Mouse (Mus musculus) fat pad, adult 2 months (tissue): ENCODE measurements at regions not wholly inside any gene's neighbourhood (a gene's known extent, or its start where the extent isn't known, plus 50 kb on each side); places are given as distances from the start of the nearest gene placed in this dataset.
A peak's percentile ranks its signal among the peaks of the same experiment; 100 is the strongest.

ENCODE experiments used
- DNase-seq: peaks from one replicate; pipeline ENCODE4 v3.0.0-alpha.2; 2011; ENCODE audit warnings: low read depth, low spot score; ENCODE audit errors: extremely low read depth

DNA sequence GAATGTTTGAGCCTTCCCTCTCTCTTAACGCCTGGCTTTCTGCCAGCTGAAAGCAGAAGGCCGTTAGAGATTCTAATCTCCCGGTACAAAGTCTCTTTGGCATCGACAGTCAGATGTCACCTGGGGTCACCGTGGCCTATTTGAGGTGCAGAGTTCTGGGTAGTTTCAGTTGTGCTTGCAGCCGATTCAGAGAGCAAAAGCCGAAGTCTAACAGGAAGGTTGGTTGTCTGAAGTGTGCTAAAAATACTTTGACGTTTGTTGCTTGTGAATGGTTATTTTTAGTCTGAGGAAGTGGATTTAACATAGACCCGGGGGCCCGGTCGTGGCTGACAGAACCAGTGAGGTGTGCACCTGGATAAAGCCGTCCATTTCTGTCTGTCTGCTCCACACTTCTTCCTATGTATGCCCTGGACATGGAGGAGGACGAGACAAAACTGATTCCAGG lies 281.2 kb downstream of the Cd83 start:
- DNase-seq: no peak

DNA sequence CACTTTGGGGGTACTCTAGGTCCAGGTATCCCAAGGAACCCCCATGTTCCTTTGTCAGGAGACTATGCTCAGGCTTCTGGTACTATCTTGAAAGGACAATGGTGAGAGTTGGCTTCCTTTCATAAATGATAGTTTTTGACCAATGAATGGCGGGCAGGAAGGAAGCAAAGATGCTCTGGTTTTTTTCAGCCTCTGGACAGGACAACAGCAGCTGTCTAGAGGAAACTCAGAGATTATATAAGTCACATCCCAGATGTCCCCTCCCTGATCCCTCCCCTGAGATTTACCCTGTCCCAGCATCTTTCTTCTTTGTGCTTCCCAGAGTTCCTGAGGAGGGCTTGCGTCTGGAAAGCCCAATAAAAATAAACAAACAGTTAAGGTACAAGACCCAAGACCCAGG lies 282.7 kb downstream of the Cd83 start:
- no peak for DNase-seq

DNA sequence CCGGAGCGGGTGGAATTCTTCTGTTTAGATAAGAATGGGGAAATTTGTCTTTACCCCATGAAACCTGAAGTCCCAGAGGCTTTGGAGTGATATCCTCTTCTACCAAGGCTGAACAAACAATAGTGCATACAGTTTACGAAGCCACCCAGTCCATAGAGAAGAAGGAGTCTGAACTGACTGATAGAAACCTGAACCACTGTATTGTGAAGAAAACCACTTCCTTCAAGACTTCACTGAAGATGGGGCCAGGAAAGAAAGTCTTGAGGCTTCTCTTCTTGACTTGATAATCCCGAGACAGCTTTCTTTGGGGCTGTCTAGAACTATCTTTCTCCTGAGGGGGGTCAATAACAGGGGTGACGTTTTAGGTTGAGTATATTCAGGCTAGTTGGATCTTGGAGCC lies 284.4 kb downstream of the Cd83 start:
- DNase-seq: no peak

DNA sequence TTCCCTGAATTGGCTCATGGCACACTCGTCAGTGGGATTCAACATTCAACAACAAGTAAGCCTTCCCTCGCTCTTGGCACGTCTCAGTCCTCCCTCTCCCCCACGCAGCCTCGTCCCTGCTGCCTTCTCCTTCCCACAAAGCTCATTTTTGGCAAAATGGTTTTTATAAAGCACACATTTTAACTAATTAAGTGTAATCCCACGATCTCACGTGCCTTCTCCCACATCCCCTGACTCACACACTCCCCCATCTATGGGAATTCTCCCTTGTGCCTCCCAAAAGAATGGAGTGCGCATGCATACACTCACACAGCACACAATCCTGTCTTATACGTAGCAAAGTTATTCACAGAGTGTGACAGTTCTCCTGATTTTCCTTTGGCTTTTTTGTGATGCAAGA lies 288.5 kb downstream of the Cd83 start:
- DNase-seq: no peak

DNA sequence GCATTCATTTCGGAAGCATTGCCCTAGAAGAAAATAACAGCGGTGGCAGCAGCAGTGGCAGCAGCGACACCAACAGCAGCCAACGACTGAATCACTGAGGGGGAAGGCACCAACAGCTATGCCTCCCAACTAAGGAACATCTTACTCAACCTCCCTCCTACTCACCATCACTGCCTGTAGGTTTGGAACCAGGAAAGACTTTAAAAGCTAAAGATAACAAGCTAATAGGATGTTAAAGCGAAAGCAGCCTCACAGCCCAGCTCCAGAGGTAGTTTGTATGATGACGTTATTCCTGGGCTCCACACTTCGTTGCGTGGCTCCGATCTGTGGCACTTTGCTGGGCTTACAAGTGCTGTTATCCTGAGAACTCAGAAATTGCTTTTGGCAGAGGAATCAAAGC lies 289.6 kb downstream of the Cd83 start:
- DNase-seq: peak; percentile 7

DNA sequence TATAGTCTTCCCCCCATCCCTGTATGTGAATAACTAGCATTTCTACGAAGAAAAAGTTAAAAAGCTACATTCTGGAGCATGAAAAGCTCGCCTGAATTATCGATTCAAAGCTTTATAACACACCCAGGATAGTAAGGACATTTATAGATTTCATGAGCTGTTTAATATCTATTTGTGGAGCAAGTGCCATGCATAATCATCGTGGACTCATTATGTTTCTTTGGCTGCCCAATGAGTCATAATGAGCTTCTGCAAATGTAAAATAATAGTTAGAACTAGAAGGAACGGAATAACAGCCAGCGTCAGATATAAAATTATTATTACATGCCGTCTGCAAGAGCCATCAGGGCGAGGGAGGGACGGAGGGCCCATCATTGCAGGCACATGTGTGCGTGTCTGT lies 292.4 kb downstream of the Cd83 start:
- DNase-seq: no peak

DNA sequence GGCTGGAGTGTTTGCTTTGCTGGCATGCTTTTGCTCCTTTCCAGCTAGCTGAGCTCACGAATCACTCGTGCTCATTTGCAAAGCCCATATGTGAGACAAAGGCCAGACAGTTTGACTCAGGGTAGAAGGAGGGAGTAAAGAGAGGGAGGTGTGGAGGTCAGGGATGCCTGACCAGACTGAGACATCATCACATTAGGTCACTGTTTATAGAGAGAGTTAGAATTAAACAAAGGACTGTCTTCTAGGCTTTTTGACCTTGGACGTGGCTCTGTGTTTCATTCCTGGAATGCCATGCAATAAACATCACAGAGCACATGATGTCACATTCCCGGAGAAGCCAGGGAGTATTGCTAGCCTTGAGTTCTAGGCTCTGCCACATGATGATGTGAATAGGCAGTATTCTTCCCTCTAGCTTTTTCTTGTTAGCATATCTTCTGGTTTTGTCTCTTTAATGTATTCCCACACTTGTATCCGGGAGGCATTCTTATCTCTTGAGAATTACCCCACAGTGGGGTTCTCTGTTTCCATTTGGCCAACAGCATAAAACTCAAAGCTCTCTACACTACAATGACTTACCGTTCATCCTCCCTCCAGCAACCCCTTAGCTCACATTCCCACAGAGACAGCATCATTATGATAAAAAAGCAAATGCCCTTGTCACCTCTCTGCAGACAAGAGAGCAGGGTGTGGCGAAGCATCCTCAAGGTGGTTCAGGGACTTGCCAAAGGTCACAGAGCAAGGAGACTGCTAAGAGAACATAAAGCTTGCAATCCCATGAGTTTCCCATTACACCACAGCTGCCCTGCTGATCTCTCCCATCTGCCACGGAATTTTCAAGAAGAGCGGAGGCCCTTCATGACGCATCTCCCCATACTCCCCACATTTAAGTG lies 301.3 kb downstream of the Cd83 start:
- DNase-seq: no peak

DNA sequence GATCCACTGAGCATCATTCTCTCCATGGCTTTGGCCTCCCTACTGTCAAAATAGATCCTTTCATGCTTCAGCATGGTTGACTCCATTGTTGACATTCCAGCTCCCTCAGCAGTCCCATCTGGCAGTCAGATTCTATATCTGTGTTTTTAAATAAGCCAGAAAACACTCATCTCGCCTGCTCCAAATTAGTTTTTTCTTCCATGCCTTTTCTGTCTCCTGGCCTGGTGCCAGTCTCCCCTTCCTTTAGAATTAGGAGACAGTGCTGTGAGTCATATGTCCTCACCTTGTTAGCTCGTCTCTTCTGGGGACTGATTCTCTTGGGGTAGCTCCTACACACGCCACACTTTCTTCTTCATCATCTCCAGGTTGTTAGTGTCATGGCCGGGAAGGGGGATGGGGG lies 302.2 kb downstream of the Cd83 start:
- no peak for DNase-seq

DNA sequence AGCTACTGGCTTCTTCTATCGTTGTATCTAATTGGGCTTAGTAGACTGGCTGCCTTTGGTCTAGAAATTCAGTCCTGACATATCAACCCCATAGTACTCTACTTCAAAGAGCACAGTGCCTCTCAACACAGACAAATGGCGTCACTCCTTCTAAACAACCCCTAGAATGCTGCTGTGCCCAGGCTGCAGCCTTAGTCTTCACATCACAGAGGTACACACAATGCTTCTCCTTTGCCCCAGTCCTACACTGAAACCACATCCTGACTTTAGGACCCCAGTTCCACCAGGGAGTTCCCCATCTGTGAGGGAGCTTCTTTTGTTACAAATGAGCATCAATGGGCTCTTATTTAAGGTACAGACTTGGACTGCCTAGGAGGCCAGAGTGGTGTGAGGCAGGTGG lies 312.6 kb downstream of the Cd83 start:
- no peak for DNase-seq

DNA sequence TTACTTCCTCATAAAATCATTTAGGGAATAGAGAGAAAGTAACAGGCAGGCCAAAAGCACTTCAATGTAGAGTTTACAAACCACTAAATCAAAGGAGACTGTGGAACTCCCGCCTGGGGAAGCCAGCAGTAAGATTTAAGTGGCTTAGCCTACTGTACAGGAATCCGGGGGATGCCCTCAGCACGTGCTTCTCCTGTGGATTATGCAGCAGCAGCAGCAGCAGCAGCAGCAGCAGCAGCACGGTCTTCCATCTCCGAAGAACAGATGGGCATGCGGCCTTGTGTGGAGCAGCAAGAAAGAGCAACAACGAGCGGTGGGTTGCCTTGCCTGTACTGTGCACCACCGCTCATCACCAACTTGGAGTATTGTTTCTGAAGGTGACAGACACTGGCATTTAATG lies 314.9 kb downstream of the Cd83 start:
- no peak for DNase-seq

DNA sequence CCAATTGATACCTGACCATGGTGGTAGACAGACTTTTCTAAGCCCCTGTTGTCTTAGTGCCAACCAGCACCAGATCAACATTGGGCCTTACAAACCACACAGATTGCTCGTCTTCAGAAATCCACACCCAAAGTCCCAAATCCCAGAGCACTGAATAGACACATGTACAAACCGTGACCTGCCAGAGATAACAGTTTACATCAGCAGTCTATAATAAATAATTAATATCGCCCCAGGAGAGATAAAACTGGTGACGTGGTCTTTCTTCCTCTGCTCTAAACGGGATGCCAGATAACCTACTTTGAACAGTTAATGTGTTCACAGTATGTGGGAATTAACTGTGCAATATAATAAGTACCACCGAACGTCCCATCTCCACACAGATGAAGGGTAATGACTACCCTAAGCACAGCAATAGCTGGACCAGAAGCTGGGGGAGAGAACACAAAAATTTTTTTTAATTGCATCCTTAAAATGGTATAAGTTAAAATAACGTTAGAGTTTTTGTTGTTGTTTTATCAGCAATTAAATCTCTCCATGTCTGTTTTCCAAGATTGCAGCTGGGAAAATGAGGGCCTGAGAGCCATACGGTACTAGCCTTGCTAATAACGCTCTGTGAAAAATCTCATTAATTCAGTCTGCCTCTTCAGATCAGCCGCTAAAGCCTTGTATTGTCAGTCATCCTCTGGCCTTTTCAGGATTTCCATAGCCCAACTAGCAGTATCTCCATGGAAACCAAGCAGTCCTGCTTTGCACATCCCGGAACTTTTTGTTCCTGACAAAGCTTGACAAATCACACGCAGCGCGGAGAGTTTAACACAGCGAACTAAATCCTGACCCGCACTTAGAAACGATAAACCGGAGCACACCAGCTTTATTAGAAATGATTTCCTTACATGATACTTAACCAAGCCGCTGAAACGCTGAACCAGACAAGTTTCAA lies 315.8 kb downstream of the Cd83 start:
- no peak for DNase-seq

DNA sequence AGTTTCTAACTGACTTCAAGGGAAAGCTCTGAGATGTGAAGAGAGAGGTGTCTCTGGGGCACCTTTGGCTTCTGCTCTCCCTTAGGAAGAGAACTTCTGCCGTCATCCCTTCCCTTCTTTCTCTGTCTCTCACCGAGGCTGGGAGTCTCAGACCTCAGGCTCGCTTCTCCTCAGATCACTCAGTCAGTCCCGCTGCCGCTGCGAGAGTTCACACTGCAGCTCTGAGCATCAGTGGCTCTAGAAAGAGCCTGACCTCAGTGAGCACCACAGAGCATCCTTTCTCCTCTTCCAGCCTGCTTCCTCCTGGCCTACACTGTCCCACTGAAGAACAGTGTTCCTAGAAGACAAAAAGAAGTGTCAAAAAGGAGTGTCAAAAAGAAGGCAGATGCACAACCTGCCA lies 316.6 kb downstream of the Cd83 start:
- no peak for DNase-seq

DNA sequence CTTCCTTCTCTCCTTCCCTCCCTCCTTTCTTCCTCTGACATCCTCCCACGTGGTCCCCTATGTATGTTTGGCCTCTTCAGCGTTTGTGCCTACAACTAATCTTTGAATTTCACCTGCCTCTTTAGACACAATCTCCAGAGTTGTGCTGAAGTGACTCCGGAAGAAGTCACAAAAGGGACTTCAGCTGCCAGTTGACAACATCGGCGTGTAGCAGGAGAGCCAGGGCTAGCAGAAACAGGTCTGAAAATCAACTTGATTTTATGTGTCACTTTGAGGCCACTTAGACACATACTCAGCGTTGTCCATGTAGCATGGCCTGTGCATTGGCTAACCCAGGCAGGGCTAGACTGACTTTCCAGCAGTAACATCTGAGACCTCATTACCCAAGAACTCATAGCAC lies 317.2 kb downstream of the Cd83 start:
- DNase-seq: no peak

DNA sequence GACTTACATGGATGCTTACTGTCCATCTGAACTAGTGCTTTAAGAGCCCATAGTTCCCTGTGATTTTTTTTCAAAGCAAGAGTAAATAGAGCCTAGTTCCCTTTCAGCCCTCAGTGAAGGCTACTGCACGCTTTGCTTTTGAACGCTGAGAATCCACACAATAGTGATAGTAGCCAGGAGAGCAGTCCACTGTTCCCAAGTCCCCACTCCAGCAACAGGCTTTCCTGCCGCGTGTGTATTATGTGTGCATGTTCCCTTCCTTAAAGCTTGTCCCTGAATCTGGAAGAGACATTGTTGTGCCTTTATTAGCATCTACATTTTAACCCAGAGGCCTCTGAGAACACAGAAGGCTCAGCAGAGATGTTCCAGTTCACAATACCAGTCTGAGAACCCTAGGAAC lies 317.7 kb downstream of the Cd83 start:
- DNase-seq: no peak

DNA sequence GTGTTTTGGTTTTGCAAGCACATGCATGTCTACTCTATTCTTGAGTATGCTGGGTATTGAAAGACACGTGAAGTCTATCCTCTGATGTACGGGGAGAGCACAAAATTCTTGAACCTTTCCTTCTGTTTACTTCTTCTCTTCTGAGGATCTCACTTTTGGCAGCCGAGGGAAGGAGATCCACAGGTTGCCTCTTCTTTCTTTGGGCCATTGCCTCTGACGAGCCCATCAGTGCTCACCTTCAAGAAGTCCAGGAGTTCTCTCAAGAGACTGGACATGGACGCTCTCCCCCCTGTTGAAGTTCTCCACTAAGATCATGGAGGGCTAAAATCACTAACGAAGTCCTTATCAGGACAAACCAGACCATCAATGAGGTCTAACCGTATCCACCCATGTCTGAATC lies 318.8 kb downstream of the Cd83 start:
- DNase-seq: no peak

DNA sequence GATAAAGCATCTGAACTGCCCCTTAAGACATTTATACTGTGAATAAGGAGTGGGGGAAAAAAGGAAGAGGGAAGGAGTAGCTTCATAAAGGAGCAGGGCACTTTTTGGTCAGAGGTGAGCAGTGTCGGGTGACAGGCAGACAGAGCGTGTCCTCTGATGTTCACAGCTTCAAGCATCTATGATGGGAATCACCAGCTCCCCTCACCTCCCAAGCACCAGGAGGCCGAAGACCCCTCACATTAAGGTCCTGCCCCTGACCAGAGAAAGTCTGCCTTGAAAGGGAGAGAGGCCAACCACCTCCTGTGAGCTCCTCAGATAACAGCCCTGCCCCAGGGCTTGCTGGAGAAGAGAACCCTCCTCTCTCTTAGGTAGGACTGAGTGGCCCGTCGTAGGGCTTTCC lies 320.6 kb downstream of the Cd83 start:
- no peak for DNase-seq

DNA sequence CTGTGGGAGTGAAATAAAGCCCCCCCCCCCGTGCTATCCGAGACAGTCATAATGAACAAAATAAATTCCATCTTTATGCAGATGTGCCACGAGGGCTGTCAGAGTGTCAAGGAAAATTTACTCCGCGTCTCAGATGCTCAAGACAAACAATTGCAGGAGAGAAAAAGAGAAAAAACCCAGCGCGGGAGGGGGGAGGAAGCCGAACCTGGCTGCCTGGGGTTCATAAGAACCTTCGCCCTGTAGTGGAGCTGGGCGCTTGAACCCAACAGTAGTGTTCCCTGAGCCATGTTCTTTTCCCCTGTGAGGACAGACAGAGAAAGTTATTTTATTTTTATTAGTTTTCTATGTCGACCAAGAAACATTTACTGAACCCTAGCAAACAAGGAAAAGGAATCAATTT lies 324.1 kb downstream of the Cd83 start:
- no peak for DNase-seq

DNA sequence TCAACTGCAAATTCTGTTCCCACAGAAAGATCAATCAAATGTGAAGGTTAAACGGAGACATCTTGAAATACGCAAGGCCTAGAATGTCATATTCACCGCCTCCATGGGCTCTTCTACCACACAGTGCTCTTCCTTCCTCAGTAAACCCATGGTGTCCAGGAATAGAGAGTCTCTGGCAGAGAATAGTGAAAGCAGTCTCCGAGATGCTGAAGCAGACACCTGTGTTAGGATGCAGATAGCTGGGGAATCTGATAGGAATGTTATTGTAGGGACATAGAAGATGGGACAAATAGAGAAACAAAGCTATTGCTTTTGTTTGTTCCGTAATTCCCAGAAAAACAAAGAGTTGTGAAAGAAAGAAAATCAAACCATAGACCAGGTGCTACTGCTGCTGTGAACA lies 328.5 kb downstream of the Cd83 start:
- no peak for DNase-seq

DNA sequence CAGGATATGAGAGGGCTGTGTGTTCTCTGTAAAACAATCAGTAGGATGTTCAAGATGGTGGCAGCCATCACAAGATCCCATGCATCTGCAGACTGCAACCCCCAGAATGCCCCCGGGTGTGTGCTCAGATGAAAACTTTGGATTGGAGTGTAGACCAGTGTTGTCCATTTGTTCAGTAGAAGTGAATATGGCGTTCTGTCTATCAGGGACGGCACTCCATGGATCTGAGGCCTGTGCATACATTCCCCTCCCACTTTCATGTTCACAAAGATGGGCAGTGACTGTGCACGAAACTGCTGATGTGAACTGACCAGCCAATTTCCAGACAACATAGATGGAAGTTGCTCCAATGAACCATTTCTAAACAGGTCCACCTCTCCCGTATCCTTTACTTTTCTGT lies 330.3 kb downstream of the Cd83 start:
- no peak for DNase-seq

DNA sequence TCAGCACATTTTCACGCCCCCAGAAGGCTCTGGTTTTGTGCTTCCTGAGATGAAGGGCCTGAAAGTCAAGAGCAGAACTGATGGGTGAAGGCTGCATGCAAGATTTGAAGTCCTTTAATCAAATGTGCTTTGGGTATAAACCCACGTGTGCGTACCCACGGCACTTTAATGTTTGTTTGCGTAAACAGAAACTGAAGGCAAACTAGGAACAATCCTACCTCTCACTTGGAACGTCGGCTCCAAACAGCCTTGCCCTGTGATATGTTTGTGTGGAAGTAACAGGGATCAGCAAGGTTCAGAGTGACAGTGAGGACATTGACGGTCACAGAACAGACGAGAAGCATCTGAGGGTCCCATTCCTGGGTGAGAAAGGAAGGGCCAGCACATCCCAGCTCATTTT lies 333.3 kb downstream of the Cd83 start:
- no peak for DNase-seq

DNA sequence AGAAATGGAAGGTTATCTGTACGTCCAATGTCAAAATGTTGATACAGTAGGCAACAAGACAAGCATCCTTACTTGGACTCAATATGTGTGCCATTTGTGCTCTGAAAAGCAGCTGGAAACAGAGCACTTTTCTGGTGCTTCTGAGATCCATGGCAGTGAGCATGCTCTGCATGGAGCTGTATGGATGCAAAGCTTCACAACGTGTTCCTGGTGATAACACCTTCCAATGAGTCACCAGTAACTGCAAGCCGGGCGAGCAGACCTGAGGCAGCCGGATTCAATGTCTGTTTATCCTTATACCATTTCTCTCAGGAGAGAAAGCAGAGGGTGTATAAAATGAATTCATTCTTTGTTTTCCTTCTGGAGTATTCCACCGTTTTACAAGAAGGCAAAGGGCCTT lies 334.3 kb downstream of the Cd83 start:
- no peak for DNase-seq

DNA sequence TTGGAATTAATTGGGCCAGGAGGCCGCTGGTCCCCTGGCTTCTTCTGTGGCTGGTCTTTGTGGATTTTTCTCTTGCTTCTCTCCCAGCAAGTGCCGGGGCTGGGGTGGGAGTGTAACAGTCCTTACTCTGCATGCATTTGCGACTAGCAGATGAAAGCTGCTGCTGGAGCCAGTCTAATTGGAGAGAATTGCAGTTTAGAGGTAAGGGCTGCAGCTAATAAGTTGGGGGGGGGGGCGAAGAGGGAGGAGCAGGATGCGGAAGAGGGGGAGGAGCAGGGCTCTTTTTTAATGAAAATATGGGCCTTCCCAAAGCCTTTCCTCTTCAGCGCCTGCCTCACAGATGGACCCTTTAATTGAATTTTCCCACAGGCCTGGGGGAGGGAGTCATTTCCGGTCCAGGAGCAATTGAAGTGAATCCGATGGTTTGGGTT lies 336.7 kb downstream of the Cd83 start:
- no peak for DNase-seq
